Mouse (Mus musculus) kidney, postnatal 0 days (tissue): ENCODE measurements around the gene Zswim1. TPM values are rescaled to one million over a fixed set of nuclear protein-coding genes. Genes with fewer than 3 reads are reported as not detected.

Experiments used
- ATAC-seq: fragments of 200-750 bp; cut with Nextera tagmentation; replicated peaks from 2 replicates; pipeline ENCODE4 v1.8.0; 2017; ENCODE audit warnings: low read depth, moderate number of reproducible peaks, moderate TSS enrichment, moderate library complexity; ENCODE audit not compliant: low FRiP score
- DNase-seq: peaks from one replicate; pipeline ENCODE4 v3.0.0-alpha.2; 2016; ENCODE audit warnings: low spot score
- H3K27ac ChIP-seq: fragments of 300-500 bp; sonication (generic); 2 replicates; pipeline ENCODE4 v1.5.1; 2014; ENCODE audit warnings: mild to moderate bottlenecking
- H3K27me3 ChIP-seq: fragments of 300-500 bp; sonication (generic); 2 replicates; pipeline ENCODE4 v1.6.1; 2014; ENCODE audit warnings: low read length, mixed read lengths; ENCODE audit not compliant: insufficient read depth
- H3K36me3 ChIP-seq: fragments of 300-500 bp; sonication (generic); 2 replicates; pipeline ENCODE4 v1.6.1; 2014; ENCODE audit warnings: low read length, mixed read lengths; ENCODE audit not compliant: insufficient read depth
- H3K4me1 ChIP-seq: fragments of 300-500 bp; sonication (generic); replicated peaks from 2 replicates; pipeline ENCODE4 v1.6.1; 2014; ENCODE audit warnings: antibody characterized with exemption, low read length, mixed read lengths; ENCODE audit not compliant: insufficient read depth
- H3K4me2 ChIP-seq: fragments of 300-500 bp; sonication (generic); 2 replicates; pipeline ENCODE4 v1.6.1; 2014; ENCODE audit warnings: mild to moderate bottlenecking, low read length, moderate library complexity, mixed read lengths
- H3K4me3 ChIP-seq: fragments of 300-500 bp; sonication (generic); replicated peaks from 2 replicates; pipeline ENCODE4 v1.5.1; 2014; ENCODE audit warnings: low read depth, low read length
- H3K9ac ChIP-seq: fragments of 300-500 bp; sonication (generic); 2 replicates; pipeline ENCODE4 v1.6.1; 2014; ENCODE audit warnings: low read depth, low read length
- H3K9me3 ChIP-seq: fragments of 300-500 bp; sonication (generic); replicated peaks from 2 replicates; pipeline ENCODE4 v1.6.1; 2016; ENCODE audit warnings: low read length, inconsistent platforms, mixed read lengths
- CTCF ChIP-seq: IDR thresholded peaks from 2 replicates; pipeline ENCODE4 v1.5.1; 2016; ENCODE audit warnings: antibody characterized with exemption, low read depth, mild to moderate bottlenecking, moderate library complexity
- WGBS: fragments of 180-500 bp; shearing (Covaris S2); extraction: QIAGEN DNeasy Blood & Tissue Kit; methylation state at CpG from one replicate; pipeline ENCODE4 v1.1.7; 2014; 5-methylcytosine and 5-hydroxymethylcytosine counted together
- polyA plus RNA-seq: library from polyadenylated mRNA; unstranded; fragments of >200 nt; fragmentation: Nextera tagmentation; extraction: Ambion mirVana; gene quantifications from 2 replicates; pipeline ENCODE4 v1.2.1, GENCODE M21; 2015

Gene Zswim1
- polyA plus RNA-seq, 1 experiment from 2014 or later = 15.5 TPM

- Histone ChIP-seq H3K4me3 (no peak overlapping the region), H3K9me3 (no peaks in the 10 kb centered on the region), H3K27me3 (no peaks in the 10 kb centered on the region), H3K4me1 (no peaks in the 10 kb centered on the region), H3K9ac (no peak overlapping the region), H3K27ac (no peak overlapping the region), H3K4me2 (no peak overlapping the region), H3K36me3 (peaks cover 19% of the 10 kb centered on the region)
- TF ChIP-seq CTCF = no peak
- 89% methylated on average over 6 of the region's 6 CpGs for WGBS
- DNase-seq = no peak
- ATAC-seq = no peak
These were observed 1.4 kb upstream of the Zswim1 start for GRCm38 (mm10) chr2:164821060-164821459.

GRCm38 (mm10) chr2:164823181-164823585, 697 bp downstream of the Zswim1 start:
- peaks cover 36% of the 10 kb centered on the region for H3K36me3 ChIP-seq
- peak overlapping the region; percentile 77 for H3K4me3 ChIP-seq
- no peaks in the 10 kb centered on the region for H3K27me3 ChIP-seq
- H3K9me3 ChIP-seq = no peaks in the 10 kb centered on the region
- WGBS = 2% methylated on average over 10 of the region's 10 CpGs
- peak overlapping the region; percentile 78 for H3K27ac ChIP-seq
- H3K4me2 ChIP-seq = peak overlapping the region; percentile 77
- no peaks in the 10 kb centered on the region for H3K4me1 ChIP-seq
- peak; percentile 20; the same call in 1 of the 2 replicates for TF ChIP-seq CTCF
- DNase-seq = peak; percentile 69
- ATAC-seq = peak; percentile 41
- H3K9ac ChIP-seq = peak overlapping the region; percentile 59

GRCm38 (mm10) chr2:164823969-164824368, 1.5 kb downstream of the Zswim1 start:
- Histone ChIP-seq H3K9me3 (no peaks in the 10 kb centered on the region), H3K4me2 (no peak overlapping the region), H3K36me3 (peaks cover 37% of the 10 kb centered on the region), H3K4me3 (no peak overlapping the region), H3K9ac (no peak overlapping the region), H3K27me3 (no peaks in the 10 kb centered on the region), H3K27ac (no peak overlapping the region), H3K4me1 (no peaks in the 10 kb centered on the region)
- no peak for TF ChIP-seq CTCF
- no peak for DNase-seq
- no peak for ATAC-seq
- WGBS = 86% methylated on average over 4 of the region's 4 CpGs

- no peak for ATAC-seq
- H3K27me3 ChIP-seq = no peaks in the 10 kb centered on the region
- H3K36me3 ChIP-seq = peaks cover 33% of the 10 kb centered on the region
- H3K9me3 ChIP-seq = no peaks in the 10 kb centered on the region
- no peaks in the 10 kb centered on the region for H3K4me1 ChIP-seq
- no peak overlapping the region for H3K9ac ChIP-seq
- no peak overlapping the region for H3K4me2 ChIP-seq
- no peak overlapping the region for H3K4me3 ChIP-seq
- DNase-seq = no peak
- TF ChIP-seq CTCF = no peak
- H3K27ac ChIP-seq = no peak overlapping the region
- WGBS = 93% methylated on average over 17 of the region's 17 CpGs
These were observed 3.0 kb downstream of the Zswim1 start for GRCm38 (mm10) chr2:164825521-164825920.

GRCm38 (mm10) chr2:164827146-164827850, 4.8 kb downstream of the Zswim1 start:
- no peak overlapping the region for H3K27ac ChIP-seq
- no peak for TF ChIP-seq CTCF
- no peaks in the 10 kb centered on the region for H3K9me3 ChIP-seq
- H3K9ac ChIP-seq = no peak overlapping the region
- no peak overlapping the region for H3K4me3 ChIP-seq
- DNase-seq = no peak
- H3K27me3 ChIP-seq = no peaks in the 10 kb centered on the region
- no peak for ATAC-seq
- H3K36me3 ChIP-seq = peaks cover 33% of the 10 kb centered on the region
- 0 out of 2 replicates have a peak, but pooled peaks cover under 1% of the 10 kb centered on the region for H3K4me1 ChIP-seq
- H3K4me2 ChIP-seq = no peak overlapping the region
- 87% methylated on average over 16 of the region's 16 CpGs for WGBS

- H3K9me3 ChIP-seq = no peaks in the 10 kb centered on the region
- 89% methylated on average over 6 of the region's 6 CpGs for WGBS
- H3K27me3 ChIP-seq = no peaks in the 10 kb centered on the region
- peaks cover 33% of the 10 kb centered on the region for H3K36me3 ChIP-seq
- 0 out of 2 replicates have a peak, but pooled peaks cover 4% of the 10 kb centered on the region for H3K4me1 ChIP-seq
- DNase-seq (no peak), ATAC-seq (no peak)
- H3K4me2 ChIP-seq = no peak within 1 kb of the TSS
- no peak for TF ChIP-seq CTCF
- H3K4me3 ChIP-seq = no peak within 1 kb of the TSS
- H3K27ac ChIP-seq = no peak within 1 kb of the TSS
- H3K9ac ChIP-seq = no peak within 1 kb of the TSS
These were observed 6.0 kb downstream of the Zswim1 start, which contains the start of gene Spata25 for GRCm38 (mm10) chr2:164828437-164828836. Gene Spata25, minus strand, starts transcription at chr2:164828537.
